Mouse (Mus musculus) erythroblast, embryonic 14.5 days (primary cell): ENCODE results near the gene H1fnt. TPM values are rescaled to one million over a fixed set of nuclear protein-coding genes. Genes with fewer than 3 reads are reported as not detected.

ENCODE experiments used
- H3K27me3 ChIP-seq: 2 replicates; pipeline ENCODE4 v1.6.1; 2012; ENCODE audit warnings: inconsistent platforms; ENCODE audit not compliant: control insufficient read depth
- H3K36me3 ChIP-seq: 2 replicates; pipeline ENCODE4 v1.6.1; 2012; ENCODE audit warnings: mild to moderate bottlenecking, inconsistent platforms; ENCODE audit not compliant: control insufficient read depth
- H3K4me1 ChIP-seq: 2 replicates; pipeline ENCODE4 v1.6.1; 2012; ENCODE audit warnings: inconsistent platforms; ENCODE audit not compliant: control insufficient read depth
- H3K4me3 ChIP-seq: replicated peaks from 2 replicates; pipeline ENCODE3; 2012; ENCODE audit warnings: moderate library complexity, mild to moderate bottlenecking, inconsistent platforms
- H3K9me3 ChIP-seq: 2 replicates; pipeline ENCODE4 v1.6.1; 2012; ENCODE audit warnings: low read length, inconsistent platforms, mixed read lengths; ENCODE audit not compliant: control insufficient read depth
- GATA1 ChIP-seq: IDR thresholded peaks from 2 replicates; pipeline ENCODE4 v1.6.1; 2012; ENCODE audit warnings: low read length, inconsistent platforms, mixed read lengths
- TAL1 ChIP-seq: IDR thresholded peaks from 3 replicates; pipeline ENCODE4 v1.6.1; 2012; ENCODE audit warnings: low read length, inconsistent platforms, mixed read lengths
- polyA plus RNA-seq: library from polyadenylated mRNA; stranded (reverse); fragments of >175 nt; gene quantifications from 2 replicates; pipeline ENCODE4 v1.2.3, GENCODE M21; 2012

Gene H1fnt
- not detected in 2 replicates for polyA plus RNA-seq

- H3K27me3 ChIP-seq = no peaks in the 10 kb centered on the region
- H3K4me1 ChIP-seq = no peaks in the 10 kb centered on the region
- TF ChIP-seq TAL1 = no peak
- TF ChIP-seq GATA1 = no peak
- H3K36me3 ChIP-seq = no peaks in the 10 kb centered on the region
- H3K4me3 ChIP-seq = no peak within 1 kb of the TSS
- H3K9me3 ChIP-seq = peaks cover 11% of the 10 kb centered on the region
Measured at GRCm38 (mm10) chr15:98257193-98257592, at the start of gene H1fnt. TSS of gene H1fnt (minus strand) at chr15:98257293.

GRCm38 (mm10) chr15:98295628-98296551 lies 38.8 kb upstream of the H1fnt start, which contains the start of gene Zfp641:
TSS of gene Zfp641 (minus strand) at chr15:98296161.
- H3K4me3 ChIP-seq = peak within 1 kb of the TSS; percentile 41

GRCm38 (mm10) chr15:98293651-98294050 lies 36.6 kb upstream of the H1fnt start:
- Histone ChIP-seq H3K36me3 (no peaks in the 10 kb centered on the region), H3K9me3 (no peaks in the 10 kb centered on the region), H3K4me3 (no peak overlapping the region), H3K27me3 (peaks cover 29% of the 10 kb centered on the region), H3K4me1 (no peaks in the 10 kb centered on the region)
- no peak for TF ChIP-seq TAL1
- TF ChIP-seq GATA1 = no peak

More at GRCm38 (mm10) chr15:98295628-98296551, 38.8 kb upstream of the H1fnt start, which contains the start of gene Zfp641:
- Histone ChIP-seq H3K27me3 (peaks cover 29% of the 10 kb centered on the region), H3K36me3 (no peaks in the 10 kb centered on the region), H3K9me3 (no peaks in the 10 kb centered on the region), H3K4me1 (no peaks in the 10 kb centered on the region)
- TF ChIP-seq TAL1 (no peak), GATA1 (no peak)

- TF ChIP-seq TAL1 = no peak
- no peak for TF ChIP-seq GATA1
- no peaks in the 10 kb centered on the region for H3K9me3 ChIP-seq
- H3K4me1 ChIP-seq = no peaks in the 10 kb centered on the region
- no peaks in the 10 kb centered on the region for H3K36me3 ChIP-seq
- no peak overlapping the region for H3K4me3 ChIP-seq
- no peaks in the 10 kb centered on the region for H3K27me3 ChIP-seq
Measured at GRCm38 (mm10) chr15:98288566-98288965, 31.5 kb upstream of the H1fnt start.

GRCm38 (mm10) chr15:98286418-98286817 lies 29.3 kb upstream of the H1fnt start:
- Histone ChIP-seq H3K4me3 (no peak overlapping the region), H3K27me3 (no peaks in the 10 kb centered on the region), H3K4me1 (no peaks in the 10 kb centered on the region), H3K9me3 (no peaks in the 10 kb centered on the region), H3K36me3 (no peaks in the 10 kb centered on the region)
- no peak for TF ChIP-seq GATA1
- TF ChIP-seq TAL1 = no peak

GRCm38 (mm10) chr15:98257776-98258175 lies 683 bp upstream of the H1fnt start:
- Histone ChIP-seq H3K36me3 (no peaks in the 10 kb centered on the region), H3K4me1 (no peaks in the 10 kb centered on the region), H3K9me3 (peaks cover 11% of the 10 kb centered on the region), H3K27me3 (no peaks in the 10 kb centered on the region), H3K4me3 (no peak overlapping the region)
- TF ChIP-seq TAL1 (no peak), GATA1 (no peak)

- no peaks in the 10 kb centered on the region for H3K4me1 ChIP-seq
- H3K27me3 ChIP-seq = no peaks in the 10 kb centered on the region
- TF ChIP-seq GATA1 (no peak), TAL1 (no peak)
- no peak overlapping the region for H3K4me3 ChIP-seq
- H3K9me3 ChIP-seq = peaks cover 11% of the 10 kb centered on the region
- H3K36me3 ChIP-seq = no peaks in the 10 kb centered on the region
Measured at GRCm38 (mm10) chr15:98256271-98256670, 822 bp downstream of the H1fnt start.

GRCm38 (mm10) chr15:98235442-98235841 lies 21.7 kb downstream of the H1fnt start:
- Histone ChIP-seq H3K4me3 (no peak overlapping the region), H3K27me3 (no peaks in the 10 kb centered on the region), H3K4me1 (no peaks in the 10 kb centered on the region), H3K9me3 (peaks cover 5% of the 10 kb centered on the region; the same call in 1 of the 2 replicates), H3K36me3 (no peaks in the 10 kb centered on the region)
- TF ChIP-seq GATA1 = no peak
- TF ChIP-seq TAL1 = no peak

- no peaks in the 10 kb centered on the region for H3K27me3 ChIP-seq
- no peaks in the 10 kb centered on the region for H3K36me3 ChIP-seq
- TF ChIP-seq TAL1 (no peak), GATA1 (no peak)
- peaks cover 2% of the 10 kb centered on the region; the same call in 1 of the 2 replicates for H3K9me3 ChIP-seq
- H3K4me3 ChIP-seq = no peak within 1 kb of the TSS
- no peaks in the 10 kb centered on the region for H3K4me1 ChIP-seq
Measured at GRCm38 (mm10) chr15:98234350-98234749, 22.7 kb downstream of the H1fnt start, which contains the start of gene Olfr286. TSS of gene Olfr286 (minus strand) at chr15:98234450.
